Mouse (Mus musculus) lung, adult 2 months (tissue): ENCODE results near the gene Carmil2. TPM values are rescaled to one million over a fixed set of nuclear protein-coding genes. Genes with fewer than 3 reads are reported as not detected.
A peak's percentile ranks its signal among the peaks of the same experiment; 100 is the strongest.

ENCODE experiments used
- DNase-seq: peaks from one replicate; pipeline ENCODE4 v3.0.0; 2022
- H3K4me1 ChIP-seq: fragments of 200-500 bp; 2 replicates; pipeline ENCODE4 v1.6.1; 2011; ENCODE audit warnings: low read length; ENCODE audit not compliant: control insufficient read depth, insufficient read depth
- H3K4me3 ChIP-seq: fragments of 200-500 bp; replicated peaks from 2 replicates; pipeline ENCODE3; 2011; ENCODE audit warnings: low read depth, mild to moderate bottlenecking, control low read depth, low read length; ENCODE audit errors: extremely low read depth
- CTCF ChIP-seq: fragments of 200-500 bp; IDR thresholded peaks from 2 replicates; pipeline ENCODE4 v1.5.1; 2011; ENCODE audit warnings: mild to moderate bottlenecking, low read length, control low read depth; ENCODE audit not compliant: insufficient read depth
- POLR2A ChIP-seq: fragments of 200-500 bp; IDR thresholded peaks from 2 replicates; pipeline ENCODE4 v1.6.1; 2011; ENCODE audit warnings: low read depth, mild to moderate bottlenecking, control low read depth, low read length, borderline replicate concordance; ENCODE audit errors: extremely low read depth
- WGBS: fragments of 180-500 bp; shearing (Covaris S2); methylation state at CpG from one replicate; pipeline ENCODE4 v1.1.7; 2018; 5-methylcytosine and 5-hydroxymethylcytosine counted together
- polyA plus RNA-seq: library from polyadenylated mRNA; depleted of rRNA; stranded (reverse); fragments of >200 nt; gene quantifications from 2 replicates; pipeline ENCODE4 v1.2.3, GENCODE M21; 2012

The Carmil2 gene
- polyA plus RNA-seq, 1 experiment = 4.9 TPM

- TF ChIP-seq POLR2A (no peak), CTCF (no peak)
- no peak for DNase-seq
- Histone ChIP-seq H3K4me3 (no peak overlapping the region), H3K4me1 (peaks cover 8% of the 10 kb centered on the region; the same call in 1 of the 2 replicates)
- WGBS = 91% methylated on average over 24 of the region's 24 CpGs
Observed at GRCm38 (mm10) chr8:105702731-105703415, 16.8 kb downstream of the Carmil2 start.

DNA sequence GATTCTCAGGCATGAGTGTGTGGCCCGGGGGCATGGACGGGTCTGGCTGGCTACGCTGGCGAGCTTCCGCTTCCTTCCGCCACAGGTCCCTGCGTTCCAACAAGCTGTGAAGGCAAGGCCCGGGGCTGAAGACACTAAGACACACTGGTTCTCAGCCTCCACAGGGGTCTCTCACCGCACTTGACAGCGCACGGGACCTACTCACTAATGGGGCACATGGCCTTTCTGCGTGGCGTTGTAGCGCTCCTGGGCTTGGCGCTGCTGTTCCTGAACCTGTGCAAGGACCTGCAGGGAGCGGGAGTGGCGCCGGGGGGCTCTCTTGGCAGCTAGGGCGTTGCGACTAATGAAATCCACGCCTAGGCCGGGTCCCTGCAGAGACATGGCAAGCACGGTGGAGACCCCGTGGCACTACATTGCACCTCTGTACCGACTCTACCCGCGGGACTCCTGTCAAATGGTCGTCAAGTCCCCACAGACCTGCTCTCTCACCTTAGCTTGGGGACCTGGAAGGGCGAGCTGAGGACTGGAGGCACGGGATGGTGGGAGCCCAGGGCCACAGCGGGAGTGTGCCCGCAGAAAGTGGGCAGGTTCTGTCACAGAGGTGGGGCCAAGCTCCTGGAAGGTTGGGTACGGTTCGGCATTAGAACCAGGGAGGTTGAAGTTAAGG lies 18.2 kb downstream of the Carmil2 start:
- 93% methylated on average over 34 of the region's 34 CpGs for WGBS
- TF ChIP-seq CTCF (no peak), POLR2A (no peak)
- H3K4me3 ChIP-seq = no peak overlapping the region
- H3K4me1 ChIP-seq = peaks cover 8% of the 10 kb centered on the region; the same call in 1 of the 2 replicates
- no peak for DNase-seq

- TF ChIP-seq CTCF = no peak
- no peak for TF ChIP-seq POLR2A
- 87% methylated on average over 6 of the region's 6 CpGs for WGBS
- peaks cover 8% of the 10 kb centered on the region; the same call in 1 of the 2 replicates for H3K4me1 ChIP-seq
- no peak overlapping the region for H3K4me3 ChIP-seq
- DNase-seq = no peak
Observed at GRCm38 (mm10) chr8:105704955-105705354, 18.9 kb downstream of the Carmil2 start.

DNA sequence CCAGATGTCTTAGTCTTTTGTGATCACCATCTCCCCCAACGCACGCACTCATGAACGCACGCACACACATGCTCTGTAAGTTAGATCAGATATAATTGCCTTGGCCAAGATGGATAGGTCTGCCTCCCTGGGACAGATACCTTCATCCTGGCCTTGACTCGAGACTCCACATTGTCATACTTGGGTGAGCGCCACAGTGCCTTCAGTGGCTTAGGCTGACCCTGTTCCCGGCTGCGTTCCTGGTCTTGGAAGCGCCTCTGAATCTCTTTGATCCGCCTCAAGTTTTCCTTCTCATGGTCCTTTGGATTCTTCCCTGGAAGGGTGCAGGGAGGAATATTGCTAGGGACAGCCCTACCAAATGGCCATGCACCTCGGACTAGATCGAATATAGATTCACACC lies 20.4 kb downstream of the Carmil2 start:
- Histone ChIP-seq H3K4me1 (peaks cover 6% of the 10 kb centered on the region; the same call in 1 of the 2 replicates), H3K4me3 (no peak overlapping the region)
- 84% methylated on average over 12 of the region's 12 CpGs for WGBS
- TF ChIP-seq CTCF = no peak
- TF ChIP-seq POLR2A = no peak
- DNase-seq = no peak

- TF ChIP-seq CTCF (no peak), POLR2A (no peak)
- peak within 1 kb of the TSS; percentile 70 for H3K4me3 ChIP-seq
- WGBS = under 1% methylated on average over 55 of the region's 55 CpGs
- peaks cover 3% of the 10 kb centered on the region; the same call in 1 of the 2 replicates for H3K4me1 ChIP-seq
- DNase-seq = peak; percentile 80
Observed at GRCm38 (mm10) chr8:105707498-105708403, 21.7 kb downstream of the Carmil2 start, which contains the start of the genes 4933405L10Rik and Enkd1. Gene 4933405L10Rik (plus strand): TSS chr8:105707655. Gene Enkd1 (minus strand): TSS chr8:105708210.

DNA sequence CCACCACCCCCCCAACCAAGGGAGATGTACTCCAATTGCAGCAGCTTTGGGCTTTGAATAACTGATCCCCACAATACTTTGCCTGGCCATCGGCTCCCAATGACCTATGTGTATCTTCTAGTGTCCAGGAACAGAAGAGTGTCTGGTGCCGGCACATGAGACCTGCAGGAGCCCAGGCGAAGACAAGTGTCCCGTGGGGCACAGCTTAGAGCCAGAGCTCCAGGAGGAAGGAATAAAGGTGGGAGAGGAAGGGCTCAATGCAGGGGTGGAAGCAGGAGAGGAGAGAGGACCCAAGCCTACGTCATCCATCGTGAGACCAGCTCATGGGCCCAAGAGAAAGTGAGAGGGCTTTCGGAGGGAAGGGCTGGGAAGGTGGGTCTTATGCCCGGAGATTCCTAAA lies 22.6 kb downstream of the Carmil2 start:
- TF ChIP-seq POLR2A (no peak), CTCF (no peak)
- 88% methylated on average over 8 of the region's 8 CpGs for WGBS
- H3K4me3 ChIP-seq = no peak overlapping the region
- peaks cover 3% of the 10 kb centered on the region; the same call in 1 of the 2 replicates for H3K4me1 ChIP-seq
- no peak for DNase-seq

- DNase-seq = no peak
- 78% methylated on average over 14 of the region's 14 CpGs for WGBS
- Histone ChIP-seq H3K4me1 (peaks cover 3% of the 10 kb centered on the region; the same call in 1 of the 2 replicates), H3K4me3 (no peak overlapping the region)
- TF ChIP-seq CTCF = no peak
- TF ChIP-seq POLR2A = no peak
Observed at GRCm38 (mm10) chr8:105709317-105709716, 23.2 kb downstream of the Carmil2 start.

DNA sequence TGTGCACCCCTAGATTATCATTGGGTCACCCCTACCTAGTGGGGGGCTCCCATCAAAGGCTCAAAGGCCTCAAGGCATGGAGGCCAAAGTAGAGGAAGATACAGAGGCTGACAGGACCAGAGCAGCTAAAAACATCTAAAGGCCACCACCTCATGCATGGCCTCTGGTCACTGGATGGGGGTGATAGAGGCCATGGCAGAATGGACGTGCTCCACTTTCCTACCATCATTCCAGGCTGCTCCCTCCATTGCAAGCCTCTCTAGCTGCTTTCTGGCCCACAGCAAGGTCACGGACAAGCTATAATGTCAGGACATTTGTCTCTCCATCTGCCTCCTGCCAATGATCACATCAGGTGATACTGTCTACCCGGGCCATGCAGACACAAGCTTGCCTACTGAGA lies 26.2 kb downstream of the Carmil2 start:
- WGBS = 85% methylated on average over 3 of the region's 3 CpGs
- no peak for TF ChIP-seq CTCF
- no peak for TF ChIP-seq POLR2A
- peaks cover 5% of the 10 kb centered on the region; the same call in 1 of the 2 replicates for H3K4me1 ChIP-seq
- H3K4me3 ChIP-seq = no peak overlapping the region
- DNase-seq = no peak

DNA sequence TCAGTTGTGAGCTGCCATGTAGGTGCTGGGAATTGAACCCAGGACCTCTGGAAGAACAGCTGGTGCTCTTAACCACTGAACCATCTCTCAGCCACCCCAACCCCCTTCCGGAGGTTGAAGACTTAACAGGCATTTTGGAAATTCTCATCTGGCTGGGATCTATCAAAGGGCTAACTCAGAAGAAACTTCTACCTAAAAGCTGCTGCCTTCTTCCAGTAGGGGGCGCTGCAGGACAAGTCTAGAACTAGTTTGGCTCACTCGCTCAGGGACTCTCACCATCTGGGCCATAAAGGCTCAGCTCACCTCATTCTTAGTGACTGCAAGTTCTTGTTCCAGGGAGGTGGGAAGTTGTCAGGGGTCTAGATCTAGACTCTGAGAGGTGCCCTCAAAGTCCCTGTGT lies 28.1 kb downstream of the Carmil2 start:
- WGBS = 2% methylated on average over 3 of the region's 3 CpGs
- TF ChIP-seq CTCF (peak; percentile 87), POLR2A (no peak)
- DNase-seq = peak; percentile 87
- H3K4me1 ChIP-seq = 0 out of 2 replicates have a peak, but pooled peaks cover 2% of the 10 kb centered on the region
- no peak overlapping the region for H3K4me3 ChIP-seq

- Histone ChIP-seq H3K4me3 (no peak overlapping the region), H3K4me1 (peaks cover 6% of the 10 kb centered on the region)
- 24% methylated on average over 6 of the region's 6 CpGs for WGBS
- TF ChIP-seq POLR2A (no peak), CTCF (no peak)
- DNase-seq = no peak
Observed at GRCm38 (mm10) chr8:105715042-105715441, 29.0 kb downstream of the Carmil2 start.
